Mouse (Mus musculus): Measurements from ENCODE around the gene Dgcr2.

The Dgcr2 gene

GRCm38 (mm10) chr16:17807192-17808009 lies 91.0 kb downstream of the Dgcr2 start:
- DNase-seq (ENCODE audit: low spot score), result peak; percentile 95

GRCm38 (mm10) chr16:17806581-17807191 lies 91.7 kb downstream of the Dgcr2 start:
- peak; percentile 30 for DNase-seq (ENCODE audit: low spot score)

GRCm38 (mm10) chr16:17804982-17805381 lies 93.4 kb downstream of the Dgcr2 start:
- no peak for DNase-seq (ENCODE audit: low spot score)

- DNase-seq (ENCODE audit: low spot score), result peak; percentile 81
Measured at GRCm38 (mm10) chr16:17804449-17804912, 93.9 kb downstream of the Dgcr2 start.

- peak; percentile 45 for DNase-seq (ENCODE audit: low spot score)
Measured at GRCm38 (mm10) chr16:17803675-17804448, 94.5 kb downstream of the Dgcr2 start.

- peak; percentile 40 for DNase-seq (ENCODE audit: low spot score)
Measured at GRCm38 (mm10) chr16:17802839-17803674, 95.3 kb downstream of the Dgcr2 start.

- peak; percentile 27 for DNase-seq (ENCODE audit: low spot score)
Measured at GRCm38 (mm10) chr16:17802456-17802838, 95.9 kb downstream of the Dgcr2 start.

- DNase-seq (ENCODE audit: low spot score), result peak; percentile 10
Measured at GRCm38 (mm10) chr16:17801777-17802455, 96.4 kb downstream of the Dgcr2 start.

GRCm38 (mm10) chr16:17799584-17799983 lies 98.8 kb downstream of the Dgcr2 start:
- peak; percentile 1 for DNase-seq (ENCODE audit: low spot score)

GRCm38 (mm10) chr16:17798321-17799180 lies 99.8 kb downstream of the Dgcr2 start:
- DNase-seq (ENCODE audit: low spot score), result peak; percentile 73

GRCm38 (mm10) chr16:17797812-17798311 lies 100.5 kb downstream of the Dgcr2 start:
- DNase-seq (ENCODE audit: low spot score), result peak; percentile 62

GRCm38 (mm10) chr16:17796971-17797811 lies 101.2 kb downstream of the Dgcr2 start, which contains the start of gene Scarf2:
Gene Scarf2, plus strand, starts transcription at chr16:17797282.
- peak; percentile 70 for DNase-seq (ENCODE audit: low spot score)

GRCm38 (mm10) chr16:17796519-17796918 lies 101.8 kb downstream of the Dgcr2 start:
- peak; percentile 20 for DNase-seq (ENCODE audit: low spot score)

GRCm38 (mm10) chr16:17795643-17796042 lies 102.7 kb downstream of the Dgcr2 start:
- peak; percentile 6 for DNase-seq (ENCODE audit: low spot score)

- no peak for DNase-seq (ENCODE audit: low spot score)
Measured at GRCm38 (mm10) chr16:17794047-17794446, 104.3 kb downstream of the Dgcr2 start.

GRCm38 (mm10) chr16:17792728-17793127 lies 105.6 kb downstream of the Dgcr2 start:
- no peak for DNase-seq (ENCODE audit: low spot score)
